Mouse (Mus musculus) right cerebral cortex, adult 2 months (tissue): ENCODE measurements at regions not wholly inside any gene's neighbourhood (a gene's known extent, or its start where the extent isn't known, plus 50 kb on each side); places are given as distances from the start of the nearest gene placed in this dataset.

Experiments used
- DNase-seq, 2 experiments: peaks; one replicate each; pipeline ENCODE4 v3.0.0; 2021 to 2022; ENCODE audit warnings: low spot score in 2 of 2

DNA sequence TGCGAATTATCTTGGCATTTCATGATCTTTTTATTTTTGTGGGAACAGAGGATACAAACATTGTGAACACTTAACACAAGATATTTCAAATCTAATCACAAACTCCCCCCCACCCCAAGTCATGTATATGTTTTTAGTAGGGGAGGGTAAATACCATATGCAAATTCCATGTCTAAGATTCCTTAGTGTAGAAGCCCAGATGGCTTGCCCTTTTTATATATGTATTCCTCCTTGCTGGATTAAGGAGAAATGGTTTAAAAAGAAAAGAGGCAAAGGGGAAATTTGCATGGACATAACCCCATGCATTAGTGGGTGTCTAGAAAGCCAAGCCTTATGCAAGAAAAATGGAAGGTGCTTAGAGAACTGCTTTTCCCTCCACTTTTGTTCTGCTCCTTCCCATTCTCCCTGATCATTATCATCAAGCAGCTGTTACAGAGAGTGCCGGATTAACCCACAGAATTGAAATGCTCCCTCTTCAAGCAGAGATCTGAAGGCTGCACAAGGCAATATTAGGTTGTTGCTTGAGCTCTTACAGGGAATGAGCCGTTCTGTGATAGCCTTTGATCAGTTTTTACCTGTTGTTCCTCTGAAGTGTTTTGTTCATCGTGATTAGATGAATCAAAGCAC is 979.5 kb downstream of the Stpg2 start:
- DNase-seq, result no peak

DNA sequence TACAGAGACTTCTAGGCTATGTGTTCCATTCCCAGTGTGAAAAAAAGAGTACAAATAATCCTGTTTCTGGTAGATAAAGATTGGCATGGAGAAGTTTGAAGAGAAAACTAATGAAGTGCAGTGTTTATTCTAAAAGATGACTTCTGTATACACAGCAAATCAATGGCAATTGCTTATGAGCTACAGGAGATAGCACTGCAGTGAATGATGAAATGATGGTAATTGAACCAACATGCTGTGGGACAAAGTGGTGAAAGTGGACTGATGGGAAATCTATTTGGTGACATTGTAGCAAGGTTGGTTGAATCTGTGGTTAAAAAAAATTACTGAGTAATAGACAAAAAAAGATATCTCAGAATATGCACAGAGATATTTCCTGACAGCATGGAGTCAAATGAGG is 1000.4 kb downstream of the Stpg2 start:
- DNase-seq, result no peak

DNA sequence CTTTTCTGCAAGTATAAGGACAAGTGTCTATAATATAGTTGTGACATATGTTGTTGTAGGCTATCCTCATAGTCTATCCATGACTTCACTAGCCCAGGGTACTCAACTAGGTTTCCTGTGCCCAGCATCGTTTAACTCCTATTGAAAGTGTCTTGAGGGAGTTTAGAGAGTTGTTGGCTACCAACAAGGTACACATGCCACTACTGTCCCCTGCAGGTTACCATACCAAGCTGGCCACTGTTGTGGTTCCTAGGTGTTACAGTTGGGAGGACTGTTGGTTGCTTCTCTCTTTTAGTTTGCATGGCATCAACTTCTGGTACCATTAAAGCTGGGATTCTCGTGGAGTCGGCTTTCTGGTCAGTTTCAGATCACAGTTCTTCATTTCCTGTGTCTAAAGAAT is 990.7 kb downstream of the Pdha2 start:
- no peak for DNase-seq

GRCm38 (mm10) chr3:140230712-140231111 is 981.4 kb downstream of the Pdha2 start:
- DNase-seq, result no peak

- no peak for DNase-seq
These were observed 979.0 kb downstream of the Pdha2 start for GRCm38 (mm10) chr3:140233144-140233543.

DNA sequence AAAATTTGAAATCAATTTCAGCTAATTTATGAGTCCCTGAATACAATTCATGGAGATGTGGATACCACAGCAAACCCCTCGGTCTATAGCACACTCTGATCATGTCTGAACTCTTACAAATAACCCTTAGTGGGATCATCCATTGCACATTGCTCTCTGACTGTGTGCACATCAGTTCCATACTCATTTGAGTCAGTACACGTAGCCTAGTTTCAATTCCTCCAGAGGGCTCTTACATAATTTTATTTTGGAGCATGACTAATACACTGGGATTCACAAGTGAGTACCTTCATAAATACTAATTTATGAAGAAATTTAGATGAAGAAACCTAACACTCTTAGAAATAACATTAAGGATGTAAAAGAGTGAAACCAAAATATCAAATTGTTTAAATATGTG is 978.3 kb downstream of the Pdha2 start:
- no peak for DNase-seq

DNA sequence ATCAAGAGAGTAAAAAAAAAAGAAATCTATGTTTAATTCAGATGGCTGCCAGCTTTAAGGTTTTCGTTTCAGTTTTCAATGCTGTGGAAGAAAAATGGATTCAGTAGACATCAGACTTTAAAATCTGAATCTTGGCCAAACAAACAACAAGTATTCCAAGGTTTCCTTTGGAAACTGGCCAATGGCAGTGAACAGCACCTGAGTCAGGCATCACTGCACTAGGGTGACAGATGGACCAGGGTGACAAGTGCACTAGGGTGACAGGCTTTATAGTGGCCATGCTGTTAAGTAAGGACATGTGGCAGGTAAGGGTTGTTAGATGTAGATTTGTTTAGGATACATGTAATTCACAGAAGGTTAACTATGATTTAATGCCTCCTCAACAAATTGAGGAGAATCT is 972.9 kb downstream of the Pdha2 start:
- DNase-seq, result no peak
